Mouse (Mus musculus) ES-Bruce4 (cell line): ENCODE data around the gene Prtg.

ENCODE experiments used
- CTCF ChIP-seq: IDR thresholded peaks from one replicate; pipeline ENCODE4 v1.8.1; 2011; ENCODE audit warnings: low read depth, low read length
- EP300 ChIP-seq: IDR thresholded peaks from 2 replicates; pipeline ENCODE4 v1.6.1; 2011; ENCODE audit warnings: low read depth, low read length; ENCODE audit not compliant: insufficient read depth
- POLR2A ChIP-seq: IDR thresholded peaks from one replicate; pipeline ENCODE4 v1.8.1; 2011; ENCODE audit warnings: low read length; ENCODE audit not compliant: insufficient read depth

GRCm38 (mm10) chr9:72833992-72834696 is 27.5 kb downstream of the Prtg start:
- no peak for TF ChIP-seq POLR2A
- TF ChIP-seq CTCF: no peak
- peak; percentile 74; the same call in 1 of the 2 replicates for TF ChIP-seq EP300
